Mouse (Mus musculus): ENCODE measurements at regions not wholly inside any gene's neighbourhood (a gene's known extent, or its start where the extent isn't known, plus 50 kb on each side); places are given as distances from the start of the nearest gene placed in this dataset.

GRCm38 (mm10) chr2:106074441-106074840 lies 71.1 kb upstream of the Dnajc24 start:
- Histone ChIP-seq H3K36me3 (ENCODE audit: control insufficient read depth, insufficient read depth, low read length) (no peaks in the 10 kb centered on the region), H3K4me1 (ENCODE audit: control insufficient read depth, insufficient read depth, low read length) (no peaks in the 10 kb centered on the region), H3K27me3 (ENCODE audit: control insufficient read depth, insufficient read depth, low read length) (no peaks in the 10 kb centered on the region), H3K9me3 (ENCODE audit: control insufficient read depth, low read length) (no peaks in the 10 kb centered on the region), H3K9ac (ENCODE audit: low read depth, low read length, severe bottlenecking) (no peak overlapping the region), H3K4me3 (replicated peaks; ENCODE audit: low read length) (no peak overlapping the region), H3K4me2 (replicated peaks; ENCODE audit: low read depth, low read length, severe bottlenecking) (no peak overlapping the region), H3K27ac (replicated peaks; ENCODE audit: low read depth, low read length) (no peak overlapping the region)
- no peak for ATAC-seq (ENCODE audit: low FRiP score, low read depth)
- WGBS = 92% methylated on average over 6 of the region's 6 CpGs
- no peak for TF ChIP-seq POLR2A (IDR thresholded peaks at IDR 0.05; ENCODE audit: borderline replicate concordance, extremely low read depth, insufficient read depth, insufficient read length)
- DNase-seq (ENCODE audit: low spot score) = no peak

GRCm38 (mm10) chr2:106064316-106064715 lies 61.0 kb upstream of the Dnajc24 start:
- H3K4me3 ChIP-seq (replicated peaks; ENCODE audit: low read length) = no peak overlapping the region
- no peaks in the 10 kb centered on the region for H3K36me3 ChIP-seq (ENCODE audit: control insufficient read depth, insufficient read depth, low read length)
- ATAC-seq (ENCODE audit: low FRiP score, low read depth) (no peak), DNase-seq (ENCODE audit: low spot score) (no peak)
- H3K9me3 ChIP-seq (ENCODE audit: control insufficient read depth, low read length) = no peaks in the 10 kb centered on the region
- no peak overlapping the region for H3K27ac ChIP-seq (replicated peaks; ENCODE audit: low read depth, low read length)
- TF ChIP-seq POLR2A (IDR thresholded peaks at IDR 0.05; ENCODE audit: borderline replicate concordance, extremely low read depth, insufficient read depth, insufficient read length) = no peak
- H3K4me2 ChIP-seq (replicated peaks; ENCODE audit: low read depth, low read length, severe bottlenecking) = no peak overlapping the region
- WGBS = 88% methylated on average over 2 of the region's 2 CpGs
- no peaks in the 10 kb centered on the region for H3K27me3 ChIP-seq (ENCODE audit: control insufficient read depth, insufficient read depth, low read length)
- H3K9ac ChIP-seq (ENCODE audit: low read depth, low read length, severe bottlenecking) = no peak overlapping the region
- H3K4me1 ChIP-seq (ENCODE audit: control insufficient read depth, insufficient read depth, low read length) = no peaks in the 10 kb centered on the region
